Mouse (Mus musculus) T-cell, adult 66 days (primary cell): ENCODE measurements around the gene Tas2r116. TPM values are rescaled to one million over a fixed set of nuclear protein-coding genes. Genes with fewer than 3 reads are reported as not detected.

ENCODE experiments used
- total RNA-seq, 2 experiments: library from RNA; stranded (reverse); gene quantifications; 3 replicates in 1 of 2; 4 replicates in 1 of 2; pipeline ENCODE4 v1.2.4; 2023

The Tas2r116 gene
- not detected for total RNA-seq

GRCm38 (mm10) chr6:132855138-132855537 lies at the start of gene Tas2r116:
Tas2r116 (plus strand) TSS chr6:132855438.

GRCm38 (mm10) chr6:132846842-132847241 lies 8.4 kb upstream of the Tas2r116 start, which contains the start of gene Tas2r123:
Tas2r123 (plus strand) TSS chr6:132847142.

GRCm38 (mm10) chr6:132867708-132868107 lies 12.5 kb downstream of the Tas2r116 start, which contains the start of gene Tas2r110:
Tas2r110 (plus strand) TSS chr6:132868008.

GRCm38 (mm10) chr6:132892711-132893110 lies 37.5 kb downstream of the Tas2r116 start, which contains the start of gene Tas2r113:
Tas2r113 (plus strand) TSS chr6:132893011.

Other genes starting within 250 kb of the Tas2r116 start
- not detected for gene A630073D07Rik, start 203.9 kb upstream of the Tas2r116 start, total RNA-seq
- not detected for gene Tas2r120, start 198.5 kb upstream of the Tas2r116 start, total RNA-seq
- gene Tas2r121, start 154.4 kb upstream of the Tas2r116 start, total RNA-seq = not detected
- gene Tas2r122, start 143.5 kb upstream of the Tas2r116 start, total RNA-seq = not detected
- not detected for gene Tas2r115, start 117.4 kb upstream of the Tas2r116 start, total RNA-seq
- not detected for gene Tas2r124, start 100.7 kb upstream of the Tas2r116 start, total RNA-seq
- not detected for gene Tas2r102, start 93.3 kb upstream of the Tas2r116 start, total RNA-seq
- not detected for gene Tas2r136, start 77.3 kb upstream of the Tas2r116 start, total RNA-seq
- gene Tas2r117, start 52.6 kb upstream of the Tas2r116 start, total RNA-seq = not detected
- gene Tas2r123, start 8.3 kb upstream of the Tas2r116 start, total RNA-seq = not detected
- not detected for gene Tas2r110, start 12.6 kb downstream of the Tas2r116 start, total RNA-seq
- gene Tas2r113, start 37.6 kb downstream of the Tas2r116 start, total RNA-seq = not detected
- not detected for gene Tas2r125, start 54.2 kb downstream of the Tas2r116 start, total RNA-seq
- gene Tas2r129, start 95.7 kb downstream of the Tas2r116 start, total RNA-seq = not detected
- not detected for gene Tas2r131, start 102.5 kb downstream of the Tas2r116 start, total RNA-seq
- gene Tas2r109, start 125.5 kb downstream of the Tas2r116 start, total RNA-seq = not detected
- not detected for gene Tas2r103, start 181.7 kb downstream of the Tas2r116 start, total RNA-seq
- not detected for gene Tas2r140, start 200.4 kb downstream of the Tas2r116 start, total RNA-seq
- 10 to 100 TPM; 17.2 to 22.6 TPM for gene Smim10l1, start 249.5 kb downstream of the Tas2r116 start, total RNA-seq